Mouse (Mus musculus): Measurements from ENCODE around the gene Dag1. TPM values are rescaled to one million over a fixed set of nuclear protein-coding genes. Genes with fewer than 3 reads are reported as not detected.

Gene Dag1
- 52.7 and 59.2 TPM in 2 replicates for polyA plus RNA-seq (2015; fragmentation: Nextera tagmentation; extraction: Ambion mirVana)

DNA sequence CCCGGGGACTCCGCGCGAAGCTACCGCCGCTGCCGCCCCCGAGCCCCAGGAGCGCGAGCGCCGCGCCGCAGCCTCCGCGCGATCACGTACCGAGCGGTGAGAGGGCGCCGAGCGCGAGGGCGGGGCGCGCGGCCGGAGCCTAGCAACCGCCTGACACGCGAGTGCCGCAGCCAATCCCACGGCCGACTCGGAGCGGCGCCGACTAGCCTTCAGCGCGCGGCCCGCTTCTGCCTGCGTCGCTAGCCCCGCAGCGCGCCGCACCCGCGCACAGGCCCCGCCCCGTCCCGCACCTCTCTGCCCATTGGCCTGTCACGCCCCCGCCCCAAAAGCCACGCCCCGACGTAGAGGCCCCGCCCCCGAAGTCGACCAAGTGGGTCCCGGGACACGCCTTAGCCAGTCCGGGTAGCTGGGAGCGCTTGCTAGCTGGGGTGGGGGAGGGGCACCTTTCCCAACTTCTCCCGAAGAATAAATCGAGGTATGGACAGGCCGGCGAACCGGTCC is at the start of gene Dag1:
Gene Dag1, minus strand, starts transcription at position 269 of the 501 bp plus-strand sequence.
- Histone ChIP-seq H3K9me3 (ENCODE audit: control insufficient read depth, low read length) (no peaks in the 10 kb centered on the region), H3K27me3 (ENCODE audit: control insufficient read depth, insufficient read depth, low read length) (no peaks in the 10 kb centered on the region), H3K9ac (ENCODE audit: low read length) (peak within 1 kb of the TSS; percentile 89), H3K4me1 (replicated peaks; ENCODE audit: control insufficient read depth, insufficient read depth) (peaks cover 13% of the 10 kb centered on the region), H3K36me3 (ENCODE audit: control insufficient read depth, insufficient read depth, low read length) (no peaks in the 10 kb centered on the region), H3K4me2 (replicated peaks; ENCODE audit: low read depth) (peak within 1 kb of the TSS; percentile 61), H3K4me3 (ENCODE audit: low read depth, low read length) (peak within 1 kb of the TSS; percentile 95), H3K27ac (replicated peaks) (peak within 1 kb of the TSS; percentile 98)
- DNase-seq (ENCODE audit: low spot score) (peak; percentile 100), ATAC-seq (ENCODE audit: low FRiP score, low TSS enrichment) (peak; percentile 96)
- TF ChIP-seq CTCF (IDR thresholded peaks at IDR 0.05; ENCODE audit: low read depth) (peak; percentile 8; the same call in 1 of the 2 replicates), EP300 (optimal IDR thresholded peaks at IDR 0.05) (no peak)
- WGBS: under 1% methylated on average over 65 of the region's 71 CpGs

DNA sequence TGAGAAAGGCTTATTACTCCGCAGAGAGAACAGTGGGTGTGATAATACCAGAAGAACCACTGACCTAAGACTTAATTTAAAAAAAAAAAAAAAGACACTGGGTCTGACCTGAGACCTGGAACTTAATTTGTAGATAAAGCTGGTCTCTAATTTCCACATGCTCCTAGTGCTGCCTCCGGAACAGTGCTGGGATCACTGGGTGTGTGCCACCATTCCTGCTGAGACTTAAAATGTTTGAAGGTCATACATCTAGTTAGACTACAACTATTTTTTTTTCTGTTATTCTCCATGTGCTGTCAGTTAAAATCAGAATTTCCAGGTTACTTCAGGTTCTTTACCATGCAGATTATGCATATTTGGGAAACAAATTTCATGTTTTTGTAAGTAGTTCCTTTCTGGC is 44.4 kb upstream of the Dag1 start:
- Histone ChIP-seq H3K27ac (replicated peaks) (0 out of 2 replicates have a peak overlapping the region, but pooled peaks have one; percentile 14), H3K27me3 (ENCODE audit: control insufficient read depth, insufficient read depth, low read length) (no peaks in the 10 kb centered on the region), H3K36me3 (ENCODE audit: control insufficient read depth, insufficient read depth, low read length) (peaks cover 1% of the 10 kb centered on the region; the same call in 1 of the 2 replicates), H3K4me2 (replicated peaks; ENCODE audit: low read depth) (peak overlapping the region; percentile 61), H3K9ac (ENCODE audit: low read length) (0 out of 2 replicates have a peak overlapping the region, but pooled peaks have one; percentile 23), H3K4me1 (replicated peaks; ENCODE audit: control insufficient read depth, insufficient read depth) (peaks cover 7% of the 10 kb centered on the region), H3K9me3 (ENCODE audit: control insufficient read depth, low read length) (no peaks in the 10 kb centered on the region), H3K4me3 (ENCODE audit: low read depth, low read length) (peak overlapping the region; percentile 94)
- WGBS: 27% methylated on average over 2 of the region's 2 CpGs
- TF ChIP-seq EP300 (optimal IDR thresholded peaks at IDR 0.05) (no peak), CTCF (IDR thresholded peaks at IDR 0.05; ENCODE audit: low read depth) (no peak)
- DNase-seq (ENCODE audit: low spot score): no peak
- no peak for ATAC-seq (ENCODE audit: low FRiP score, low TSS enrichment)

- Histone ChIP-seq H3K4me3 (ENCODE audit: low read depth, low read length) (peak overlapping the region; percentile 94), H3K36me3 (ENCODE audit: control insufficient read depth, insufficient read depth, low read length) (peaks cover 4% of the 10 kb centered on the region; the same call in 1 of the 2 replicates), H3K27ac (replicated peaks) (peak overlapping the region; percentile 100), H3K4me1 (replicated peaks; ENCODE audit: control insufficient read depth, insufficient read depth) (peaks cover 7% of the 10 kb centered on the region), H3K9me3 (ENCODE audit: control insufficient read depth, low read length) (no peaks in the 10 kb centered on the region), H3K4me2 (replicated peaks; ENCODE audit: low read depth) (peak overlapping the region; percentile 61), H3K27me3 (ENCODE audit: control insufficient read depth, insufficient read depth, low read length) (no peaks in the 10 kb centered on the region), H3K9ac (ENCODE audit: low read length) (peak overlapping the region; percentile 99)
- no peak for DNase-seq (ENCODE audit: low spot score)
- 2% methylated on average over 12 of the region's 12 CpGs for WGBS
- ATAC-seq (ENCODE audit: low FRiP score, low TSS enrichment): no peak
- TF ChIP-seq EP300 (optimal IDR thresholded peaks at IDR 0.05) (no peak), CTCF (IDR thresholded peaks at IDR 0.05; ENCODE audit: low read depth) (no peak)
Measured at GRCm38 (mm10) chr9:108307021-108307807, 43.5 kb upstream of the Dag1 start.

GRCm38 (mm10) chr9:108306571-108306980 is 42.8 kb upstream of the Dag1 start:
- DNase-seq (ENCODE audit: low spot score): peak; percentile 89
- WGBS: under 1% methylated on average over 39 of the region's 51 CpGs
- peak; percentile 82 for ATAC-seq (ENCODE audit: low FRiP score, low TSS enrichment)
- no peaks in the 10 kb centered on the region for H3K9me3 ChIP-seq (ENCODE audit: control insufficient read depth, low read length)
- TF ChIP-seq CTCF (IDR thresholded peaks at IDR 0.05; ENCODE audit: low read depth) (no peak), EP300 (optimal IDR thresholded peaks at IDR 0.05) (no peak)
- H3K27ac ChIP-seq (replicated peaks): peak overlapping the region; percentile 100
- H3K4me1 ChIP-seq (replicated peaks; ENCODE audit: control insufficient read depth, insufficient read depth): peaks cover 7% of the 10 kb centered on the region
- H3K27me3 ChIP-seq (ENCODE audit: control insufficient read depth, insufficient read depth, low read length): no peaks in the 10 kb centered on the region
- peak overlapping the region; percentile 94 for H3K4me3 ChIP-seq (ENCODE audit: low read depth, low read length)
- peak overlapping the region; percentile 61 for H3K4me2 ChIP-seq (replicated peaks; ENCODE audit: low read depth)
- peaks cover 4% of the 10 kb centered on the region; the same call in 1 of the 2 replicates for H3K36me3 ChIP-seq (ENCODE audit: control insufficient read depth, insufficient read depth, low read length)
- H3K9ac ChIP-seq (ENCODE audit: low read length): peak overlapping the region; percentile 99

GRCm38 (mm10) chr9:108305629-108306520 is 42.1 kb upstream of the Dag1 start, which contains the start of the genes Rhoa and Tcta:
Rhoa (plus strand) TSS chr9:108306129.
Tcta (minus strand) TSS chr9:108306160.
- peak; percentile 93 for ATAC-seq (ENCODE audit: low FRiP score, low TSS enrichment)
- H3K27me3 ChIP-seq (ENCODE audit: control insufficient read depth, insufficient read depth, low read length): no peaks in the 10 kb centered on the region
- WGBS: under 1% methylated on average over 70 of the region's 81 CpGs
- no peaks in the 10 kb centered on the region for H3K9me3 ChIP-seq (ENCODE audit: control insufficient read depth, low read length)
- peak; percentile 8; the same call in 1 of the 2 replicates for TF ChIP-seq CTCF (IDR thresholded peaks at IDR 0.05; ENCODE audit: low read depth)
- TF ChIP-seq EP300 (optimal IDR thresholded peaks at IDR 0.05): no peak
- H3K4me2 ChIP-seq (replicated peaks; ENCODE audit: low read depth): peak within 1 kb of the TSS; percentile 89
- peak within 1 kb of the TSS; percentile 100 for H3K27ac ChIP-seq (replicated peaks)
- H3K4me1 ChIP-seq (replicated peaks; ENCODE audit: control insufficient read depth, insufficient read depth): peaks cover 7% of the 10 kb centered on the region
- H3K4me3 ChIP-seq (ENCODE audit: low read depth, low read length): peak within 1 kb of the TSS; percentile 94
- DNase-seq (ENCODE audit: low spot score): peak; percentile 97
- peaks cover 4% of the 10 kb centered on the region; the same call in 1 of the 2 replicates for H3K36me3 ChIP-seq (ENCODE audit: control insufficient read depth, insufficient read depth, low read length)
- peak within 1 kb of the TSS; percentile 99 for H3K9ac ChIP-seq (ENCODE audit: low read length)

Measured in stomach, postnatal 0 days (tissue).